Mouse (Mus musculus): Measurements from ENCODE around the gene Phf23. TPM values are rescaled to one million over a fixed set of nuclear protein-coding genes. Genes with fewer than 3 reads are reported as not detected.

Phf23 gene
- polyA plus RNA-seq, 1 experiment from 2014 or later, result 53.1 TPM

DNA sequence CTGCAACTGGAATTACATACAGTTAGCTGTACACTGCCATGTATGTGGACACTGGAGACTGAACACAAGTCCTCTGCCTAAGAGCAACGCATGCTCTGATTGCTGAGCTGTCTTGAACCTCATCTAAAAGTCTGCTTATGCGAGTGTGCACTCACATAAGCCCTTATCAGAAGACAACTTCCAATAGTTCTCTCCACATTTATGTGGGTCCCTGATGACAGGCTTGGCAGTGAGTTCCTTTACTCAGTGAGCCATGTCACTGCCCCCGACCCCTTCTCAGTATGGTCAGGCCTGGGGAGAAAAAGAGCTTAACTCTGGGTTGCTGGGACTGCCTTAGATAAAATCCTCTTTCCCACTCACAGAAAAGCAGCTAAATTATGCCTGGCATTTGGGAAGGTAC is 21.1 kb downstream of the Phf23 start, which contains the start of gene Dlg4:
Dlg4 (plus strand) TSS at position 274 of the 400 bp plus-strand sequence.
- Histone ChIP-seq H3K9me3 (ENCODE audit: control insufficient read depth, low read length) (no peaks in the 10 kb centered on the region), H3K36me3 (ENCODE audit: control insufficient read depth, insufficient read depth, low read length) (peaks cover 11% of the 10 kb centered on the region; the same call in 1 of the 2 replicates), H3K27me3 (replicated peaks; ENCODE audit: control insufficient read depth, insufficient read depth, low read length) (no peaks in the 10 kb centered on the region), H3K27ac (ENCODE audit: low read length) (peak within 1 kb of the TSS; percentile 49), H3K9ac (ENCODE audit: low read depth, low read length) (peak within 1 kb of the TSS; percentile 74; the same call in 1 of the 2 replicates), H3K4me3 (ENCODE audit: low read length) (no peak within 1 kb of the TSS), H3K4me2 (ENCODE audit: low read depth, low read length) (peak within 1 kb of the TSS; percentile 70; the same call in 1 of the 2 replicates), H3K4me1 (ENCODE audit: control insufficient read depth, insufficient read depth, low read length) (peaks cover 35% of the 10 kb centered on the region)
- 68% methylated on average over 3 of the region's 3 CpGs for WGBS
- no peak for ATAC-seq

DNA sequence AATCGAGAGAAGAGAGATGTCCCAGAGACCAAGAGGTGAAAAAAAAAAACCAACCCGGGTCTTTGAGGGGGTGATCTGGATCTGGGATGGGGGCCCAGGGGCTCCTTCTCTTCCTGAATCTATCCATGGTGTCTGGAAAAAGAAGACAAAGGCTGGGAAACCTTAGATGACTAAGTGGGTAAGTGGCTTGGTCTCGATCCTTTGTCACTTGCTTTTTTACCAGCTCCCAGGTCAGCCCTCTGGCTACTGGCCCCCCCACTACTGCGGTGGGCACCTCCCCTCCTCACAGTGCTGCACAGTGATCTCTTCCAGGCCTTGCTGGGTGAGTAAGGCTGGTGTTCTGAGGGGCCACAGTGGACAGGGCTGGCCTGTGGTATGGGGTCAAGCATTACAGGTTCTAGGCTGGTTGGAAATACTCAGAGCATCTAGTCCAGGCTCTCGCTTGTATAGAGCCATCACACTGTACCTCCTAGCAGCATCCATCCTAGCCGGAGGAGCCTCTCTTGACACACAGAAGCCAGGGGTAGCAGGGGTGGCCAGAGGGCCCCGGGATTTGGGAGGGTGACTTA is 21.7 kb downstream of the Phf23 start:
- Histone ChIP-seq H3K9ac (ENCODE audit: low read depth, low read length) (peak overlapping the region; percentile 74; the same call in 1 of the 2 replicates), H3K36me3 (ENCODE audit: control insufficient read depth, insufficient read depth, low read length) (peaks cover 6% of the 10 kb centered on the region; the same call in 1 of the 2 replicates), H3K9me3 (ENCODE audit: control insufficient read depth, low read length) (no peaks in the 10 kb centered on the region), H3K4me3 (ENCODE audit: low read length) (no peak overlapping the region), H3K27ac (ENCODE audit: low read length) (peak overlapping the region; percentile 49; the same call in 1 of the 2 replicates), H3K27me3 (replicated peaks; ENCODE audit: control insufficient read depth, insufficient read depth, low read length) (no peaks in the 10 kb centered on the region), H3K4me1 (ENCODE audit: control insufficient read depth, insufficient read depth, low read length) (peaks cover 35% of the 10 kb centered on the region), H3K4me2 (ENCODE audit: low read depth, low read length) (peak overlapping the region; percentile 70; the same call in 1 of the 2 replicates)
- 47% methylated on average over 7 of the region's 7 CpGs for WGBS
- no peak for ATAC-seq

DNA sequence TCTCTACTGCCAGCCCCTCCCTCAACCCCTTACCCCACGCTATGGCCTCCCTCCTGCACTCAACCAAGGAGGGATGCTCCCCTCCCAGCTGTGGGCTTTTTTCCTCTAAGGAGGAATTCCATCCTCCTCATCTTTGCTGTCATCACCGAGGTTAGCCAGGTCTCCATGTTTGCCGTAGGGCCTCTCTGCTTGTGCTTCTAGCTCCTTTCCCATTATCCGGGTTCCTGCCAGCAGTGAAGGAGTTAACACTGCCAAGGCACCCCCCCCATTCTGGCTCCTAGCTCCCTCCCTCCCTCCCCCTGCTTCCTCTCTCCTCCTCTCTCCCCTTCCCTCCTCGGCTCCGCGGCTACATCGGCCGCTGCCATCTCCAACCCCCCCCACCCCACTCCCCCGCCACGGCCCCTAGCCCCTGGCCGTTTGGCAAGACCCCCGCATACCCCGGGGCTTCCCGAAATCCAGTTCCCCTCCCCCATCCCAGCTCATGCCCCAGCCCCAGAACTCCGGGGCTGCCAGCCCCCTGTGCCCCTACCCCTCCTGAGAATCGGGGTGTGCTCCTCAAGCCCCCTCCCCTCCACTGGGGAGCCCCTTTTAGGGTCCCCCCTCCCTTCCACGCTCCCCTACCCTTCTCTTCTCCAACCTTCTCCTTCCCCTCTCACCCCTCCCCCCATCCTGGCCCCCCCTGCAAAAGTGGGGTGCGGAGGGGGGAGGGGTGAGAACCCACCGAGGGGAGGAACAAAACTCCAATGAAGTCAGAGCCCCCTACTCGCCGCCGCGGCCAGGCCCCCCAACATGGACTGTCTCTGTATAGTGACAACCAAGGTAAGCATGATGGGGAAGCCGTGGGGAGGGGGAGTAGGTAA is 22.8 kb downstream of the Phf23 start:
- Histone ChIP-seq H3K9me3 (ENCODE audit: control insufficient read depth, low read length) (no peaks in the 10 kb centered on the region), H3K9ac (ENCODE audit: low read depth, low read length) (peak overlapping the region; percentile 74), H3K4me2 (ENCODE audit: low read depth, low read length) (peak overlapping the region; percentile 70), H3K36me3 (ENCODE audit: control insufficient read depth, insufficient read depth, low read length) (no peaks in the 10 kb centered on the region; the same call in 1 of the 2 replicates), H3K27ac (ENCODE audit: low read length) (peak overlapping the region; percentile 78), H3K4me1 (ENCODE audit: control insufficient read depth, insufficient read depth, low read length) (peaks cover 36% of the 10 kb centered on the region), H3K27me3 (replicated peaks; ENCODE audit: control insufficient read depth, insufficient read depth, low read length) (no peaks in the 10 kb centered on the region), H3K4me3 (ENCODE audit: low read length) (peak overlapping the region; percentile 61)
- 2% methylated on average over 23 of the region's 25 CpGs for WGBS
- no peak for ATAC-seq

DNA sequence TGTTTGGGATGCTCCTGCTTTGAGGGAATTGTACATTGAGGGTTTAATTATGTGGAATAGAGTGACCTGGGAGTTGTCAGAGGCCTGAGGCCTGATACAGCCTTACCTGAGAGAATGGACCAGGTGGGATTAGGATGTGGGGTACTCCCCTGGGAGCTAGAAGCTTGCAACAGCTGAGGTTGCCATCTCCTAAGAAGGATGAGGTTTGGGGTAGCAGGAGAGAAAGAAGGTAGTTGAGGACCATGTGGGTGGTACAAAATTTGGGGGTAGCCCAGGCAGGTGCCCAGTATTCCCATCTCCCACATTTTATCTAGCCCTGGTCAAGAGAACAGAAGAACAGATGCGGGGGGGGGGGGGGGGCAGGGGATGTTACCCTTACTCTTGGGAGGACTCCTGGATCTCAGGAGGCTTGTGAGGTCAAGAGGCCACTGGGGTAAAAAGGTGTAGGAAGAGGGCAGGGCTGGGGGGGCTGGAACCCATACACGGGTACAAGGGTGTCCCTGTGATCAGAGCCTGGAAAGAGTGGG is 24.0 kb downstream of the Phf23 start:
- Histone ChIP-seq H3K27me3 (replicated peaks; ENCODE audit: control insufficient read depth, insufficient read depth, low read length) (0 out of 2 replicates have a peak, but pooled peaks cover 2% of the 10 kb centered on the region), H3K4me1 (ENCODE audit: control insufficient read depth, insufficient read depth, low read length) (peaks cover 35% of the 10 kb centered on the region), H3K36me3 (ENCODE audit: control insufficient read depth, insufficient read depth, low read length) (no peaks in the 10 kb centered on the region), H3K27ac (ENCODE audit: low read length) (peak overlapping the region; percentile 45), H3K4me3 (ENCODE audit: low read length) (peak overlapping the region; percentile 61), H3K9ac (ENCODE audit: low read depth, low read length) (peak overlapping the region; percentile 74), H3K4me2 (ENCODE audit: low read depth, low read length) (peak overlapping the region; percentile 70), H3K9me3 (ENCODE audit: control insufficient read depth, low read length) (no peaks in the 10 kb centered on the region)
- 7% methylated on average over 1 of the region's 2 CpGs for WGBS
- no peak for ATAC-seq

DNA sequence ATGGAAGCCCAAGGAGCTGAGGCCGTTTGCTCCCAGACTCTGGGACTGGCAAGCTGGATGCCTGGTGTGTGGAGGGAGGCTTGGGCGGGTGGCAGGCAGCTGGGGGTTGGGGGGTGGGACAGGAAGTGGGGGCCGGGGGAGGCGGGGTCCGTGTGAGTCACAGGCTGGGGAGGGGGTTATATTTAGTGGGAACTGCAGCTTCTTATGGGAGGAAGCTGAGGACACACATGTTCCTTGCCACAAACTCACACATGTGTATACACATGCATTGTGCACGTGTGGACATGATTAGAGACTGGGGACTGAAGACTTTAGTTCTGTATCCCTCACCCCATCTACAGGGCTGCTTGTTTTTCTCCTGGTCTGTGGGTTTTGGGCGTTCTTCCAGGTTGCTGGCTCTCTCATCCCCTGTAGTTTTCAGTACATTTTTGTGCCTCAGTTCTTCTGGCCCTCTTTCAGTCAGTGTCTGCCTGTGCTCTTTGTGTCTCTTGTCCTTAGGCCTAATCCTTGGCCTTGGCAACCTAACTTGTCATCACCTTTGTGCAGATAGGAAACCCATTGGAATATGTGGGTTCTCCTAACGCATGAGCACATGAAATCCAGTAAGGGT is 24.6 kb downstream of the Phf23 start:
- Histone ChIP-seq H3K4me2 (ENCODE audit: low read depth, low read length) (peak overlapping the region; percentile 70), H3K9me3 (ENCODE audit: control insufficient read depth, low read length) (no peaks in the 10 kb centered on the region), H3K36me3 (ENCODE audit: control insufficient read depth, insufficient read depth, low read length) (no peaks in the 10 kb centered on the region), H3K27ac (ENCODE audit: low read length) (peak overlapping the region; percentile 45), H3K4me1 (ENCODE audit: control insufficient read depth, insufficient read depth, low read length) (peaks cover 33% of the 10 kb centered on the region), H3K27me3 (replicated peaks; ENCODE audit: control insufficient read depth, insufficient read depth, low read length) (0 out of 2 replicates have a peak, but pooled peaks cover 2% of the 10 kb centered on the region), H3K9ac (ENCODE audit: low read depth, low read length) (peak overlapping the region; percentile 3; the same call in 1 of the 2 replicates), H3K4me3 (ENCODE audit: low read length) (peak overlapping the region; percentile 61)
- 24% methylated on average over 8 of the region's 8 CpGs for WGBS
- no peak for ATAC-seq

DNA sequence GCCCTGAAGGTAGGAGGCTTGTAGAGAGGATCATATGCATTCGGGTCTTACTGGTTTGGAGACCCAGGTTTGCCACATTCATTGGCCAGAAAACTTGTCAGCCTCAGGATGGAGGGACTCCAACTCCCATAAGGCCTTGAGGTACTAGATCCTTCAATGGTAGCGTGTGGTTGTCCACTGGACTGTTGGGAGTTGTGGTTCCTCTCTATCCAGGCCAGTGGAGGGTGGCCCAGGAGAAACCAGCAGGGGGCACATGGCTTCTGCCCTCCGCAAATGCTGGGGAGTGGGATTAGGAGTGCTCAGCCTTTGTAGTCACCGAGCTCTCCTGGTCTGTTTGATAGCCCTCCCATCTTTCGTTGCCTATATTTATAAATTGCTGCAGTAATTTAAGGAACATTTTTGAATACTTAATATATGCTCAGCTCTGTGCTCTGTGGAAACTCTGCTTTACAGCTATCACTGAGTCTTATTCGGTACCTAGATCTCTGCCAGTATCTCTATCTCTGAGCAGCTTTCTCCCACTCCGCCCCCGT is 25.2 kb downstream of the Phf23 start:
- Histone ChIP-seq H3K9ac (ENCODE audit: low read depth, low read length) (peak overlapping the region; percentile 52; the same call in 1 of the 2 replicates), H3K4me3 (ENCODE audit: low read length) (peak overlapping the region; percentile 56), H3K27me3 (replicated peaks; ENCODE audit: control insufficient read depth, insufficient read depth, low read length) (0 out of 2 replicates have a peak, but pooled peaks cover 2% of the 10 kb centered on the region), H3K4me1 (ENCODE audit: control insufficient read depth, insufficient read depth, low read length) (peaks cover 35% of the 10 kb centered on the region), H3K9me3 (ENCODE audit: control insufficient read depth, low read length) (no peaks in the 10 kb centered on the region), H3K36me3 (ENCODE audit: control insufficient read depth, insufficient read depth, low read length) (no peaks in the 10 kb centered on the region), H3K4me2 (ENCODE audit: low read depth, low read length) (peak overlapping the region; percentile 89), H3K27ac (ENCODE audit: low read length) (peak overlapping the region; percentile 69)
- ATAC-seq, result peak; percentile 89
- under 1% methylated on average over 8 of the region's 8 CpGs for WGBS

DNA sequence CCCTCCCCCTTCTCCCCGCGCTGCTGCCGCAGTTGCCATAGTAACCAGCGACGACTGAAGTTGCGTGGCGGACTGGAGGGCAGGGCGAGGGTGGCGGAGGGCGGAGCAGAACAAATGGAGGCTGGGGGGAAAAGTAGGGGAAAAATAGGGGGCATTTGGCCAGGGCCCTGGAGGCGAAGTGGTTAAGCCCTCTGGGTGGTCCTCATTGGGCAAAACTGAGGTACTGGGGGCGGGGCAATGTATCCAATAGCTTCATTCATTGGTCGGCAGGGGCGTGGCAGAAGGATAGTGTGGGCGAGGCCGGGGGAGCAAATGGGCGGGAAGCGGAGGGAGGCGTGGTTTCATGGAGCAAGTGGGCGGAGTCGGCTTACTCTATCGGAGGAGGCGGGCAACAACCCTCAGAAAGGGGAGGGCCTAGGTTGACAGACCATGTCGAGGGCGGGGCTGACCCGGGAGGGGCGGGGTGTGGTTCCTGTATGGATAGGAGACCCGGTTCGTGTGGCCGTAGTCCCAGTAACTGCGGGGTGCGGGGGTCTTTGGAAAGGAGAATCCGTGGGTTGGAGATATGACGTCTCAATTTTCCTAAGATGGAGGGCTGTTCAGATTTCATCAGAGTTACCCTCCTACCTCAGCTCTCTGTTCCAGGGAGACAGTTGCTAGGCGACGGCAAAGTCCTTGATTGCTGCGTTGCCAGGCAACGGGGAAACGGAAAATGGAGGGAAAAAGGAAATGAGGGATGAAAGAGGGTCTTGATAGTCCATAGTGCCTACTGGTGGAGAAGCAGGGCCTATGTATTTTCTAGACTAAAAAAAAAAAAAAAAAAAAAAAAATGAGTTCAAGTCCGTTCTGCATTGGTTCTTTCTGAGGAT is 25.9 kb downstream of the Phf23 start:
- Histone ChIP-seq H3K4me2 (ENCODE audit: low read depth, low read length) (peak overlapping the region; percentile 89), H3K9me3 (ENCODE audit: control insufficient read depth, low read length) (no peaks in the 10 kb centered on the region), H3K9ac (ENCODE audit: low read depth, low read length) (peak overlapping the region; percentile 52; the same call in 1 of the 2 replicates), H3K27ac (ENCODE audit: low read length) (peak overlapping the region; percentile 69), H3K4me1 (ENCODE audit: control insufficient read depth, insufficient read depth, low read length) (peaks cover 42% of the 10 kb centered on the region), H3K27me3 (replicated peaks; ENCODE audit: control insufficient read depth, insufficient read depth, low read length) (0 out of 2 replicates have a peak, but pooled peaks cover 2% of the 10 kb centered on the region), H3K36me3 (ENCODE audit: control insufficient read depth, insufficient read depth, low read length) (no peaks in the 10 kb centered on the region), H3K4me3 (ENCODE audit: low read length) (peak overlapping the region; percentile 56)
- WGBS, result under 1% methylated on average over 39 of the region's 40 CpGs
- peak; percentile 79 for ATAC-seq

DNA sequence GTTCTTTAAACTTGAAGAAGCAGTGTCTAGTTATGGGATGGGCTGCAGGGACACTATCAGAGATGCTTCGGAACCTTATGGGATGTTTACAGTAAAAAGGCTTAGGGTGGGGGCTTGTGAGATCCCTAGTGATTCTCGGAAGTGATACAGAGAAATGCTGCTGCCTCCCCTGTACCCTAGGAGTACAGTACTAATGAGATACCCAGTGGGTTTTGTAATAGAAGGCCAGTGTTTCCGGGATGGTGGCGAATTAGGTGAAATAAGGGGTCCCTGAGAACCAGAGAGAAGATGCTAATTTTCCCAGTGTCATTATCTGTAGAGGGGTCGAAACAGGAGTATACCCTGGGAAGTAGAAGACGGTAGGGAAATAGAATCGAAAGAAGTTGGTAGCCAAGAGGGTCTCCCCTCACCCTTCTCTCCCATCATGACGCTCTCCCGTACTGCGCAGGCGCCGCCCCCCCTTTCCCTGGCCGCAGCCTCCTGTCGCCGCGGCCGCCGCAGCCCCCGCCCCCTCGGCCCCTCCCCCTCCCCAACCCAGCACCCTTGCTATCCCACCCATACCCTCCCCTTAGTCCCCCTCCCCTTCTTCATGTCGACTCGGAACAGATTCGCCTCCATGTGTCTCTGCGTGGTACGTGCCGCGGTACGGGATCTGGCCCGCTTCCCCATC is 28.0 kb downstream of the Phf23 start:
- Histone ChIP-seq H3K27ac (ENCODE audit: low read length) (peak overlapping the region; percentile 18; the same call in 1 of the 2 replicates), H3K4me3 (ENCODE audit: low read length) (peak overlapping the region; percentile 32), H3K4me2 (ENCODE audit: low read depth, low read length) (peak overlapping the region; percentile 51), H3K4me1 (ENCODE audit: control insufficient read depth, insufficient read depth, low read length) (peaks cover 48% of the 10 kb centered on the region), H3K36me3 (ENCODE audit: control insufficient read depth, insufficient read depth, low read length) (no peaks in the 10 kb centered on the region), H3K9me3 (ENCODE audit: control insufficient read depth, low read length) (no peaks in the 10 kb centered on the region), H3K9ac (ENCODE audit: low read depth, low read length) (peak overlapping the region; percentile 55), H3K27me3 (replicated peaks; ENCODE audit: control insufficient read depth, insufficient read depth, low read length) (0 out of 2 replicates have a peak, but pooled peaks cover 2% of the 10 kb centered on the region)
- WGBS, result 3% methylated on average over 26 of the region's 29 CpGs
- no peak for ATAC-seq

All from intestine, embryonic 16.5 days (tissue).